Mouse (Mus musculus): Measurements from ENCODE around the gene Ndufb8. TPM values are rescaled to one million over a fixed set of nuclear protein-coding genes. Genes with fewer than 3 reads are reported as not detected.
A peak's percentile ranks its signal among the peaks of the same experiment; 100 is the strongest.

Ndufb8 gene
- polyA plus RNA-seq, 1 experiment from 2014 or later, result 424 TPM

GRCm38 (mm10) chr19:44578038-44578437 lies 22.8 kb upstream of the Ndufb8 start:
- ATAC-seq (replicated peaks; ENCODE audit: low FRiP score) (no peak), DNase-seq (ENCODE audit: low spot score) (no peak)
- Histone ChIP-seq H3K4me2 (ENCODE audit: low read depth, low read length, severe bottlenecking) (no peak overlapping the region), H3K27ac (ENCODE audit: low read depth, low read length) (no peak overlapping the region), H3K27me3 (ENCODE audit: control insufficient read depth, insufficient read depth, low read length) (no peaks in the 10 kb centered on the region), H3K4me3 (ENCODE audit: low read depth, low read length) (no peak overlapping the region), H3K9ac (ENCODE audit: low read length) (no peak overlapping the region), H3K9me3 (ENCODE audit: control insufficient read depth, low read length) (no peaks in the 10 kb centered on the region), H3K36me3 (ENCODE audit: control insufficient read depth, insufficient read depth, low read length) (no peaks in the 10 kb centered on the region; the same call in 1 of the 2 replicates), H3K4me1 (replicated peaks; ENCODE audit: control insufficient read depth, insufficient read depth, low read length) (no peaks in the 10 kb centered on the region)
- 82% methylated on average over 1 of the region's 1 CpGs for WGBS

DNA sequence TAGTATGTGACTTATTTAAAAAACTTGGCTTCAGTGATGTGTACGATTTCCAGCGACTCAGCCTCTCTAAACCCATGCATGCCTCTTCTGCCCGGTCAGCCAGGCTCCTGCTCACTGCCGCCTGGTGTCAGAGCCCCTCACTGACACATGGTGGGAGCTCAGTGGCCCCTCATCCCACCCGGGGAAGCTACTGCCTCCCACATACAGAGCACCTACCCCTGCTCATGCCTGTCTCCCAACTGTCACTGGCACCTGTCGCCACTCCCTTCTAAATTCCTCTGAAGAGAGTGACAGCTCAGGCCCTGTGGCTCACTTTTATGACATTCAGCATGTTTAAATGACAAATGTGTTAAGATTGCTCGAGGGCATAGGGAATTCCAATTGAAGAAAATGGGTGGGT lies 21.0 kb upstream of the Ndufb8 start:
- H3K27ac ChIP-seq (ENCODE audit: low read depth, low read length), result no peak overlapping the region
- H3K4me2 ChIP-seq (ENCODE audit: low read depth, low read length, severe bottlenecking), result no peak overlapping the region
- DNase-seq (ENCODE audit: low spot score) (no peak), ATAC-seq (replicated peaks; ENCODE audit: low FRiP score) (no peak)
- H3K9ac ChIP-seq (ENCODE audit: low read length), result no peak overlapping the region
- no peaks in the 10 kb centered on the region for H3K27me3 ChIP-seq (ENCODE audit: control insufficient read depth, insufficient read depth, low read length)
- H3K4me1 ChIP-seq (replicated peaks; ENCODE audit: control insufficient read depth, insufficient read depth, low read length), result no peaks in the 10 kb centered on the region
- H3K4me3 ChIP-seq (ENCODE audit: low read depth, low read length), result no peak overlapping the region
- no peaks in the 10 kb centered on the region for H3K9me3 ChIP-seq (ENCODE audit: control insufficient read depth, low read length)
- H3K36me3 ChIP-seq (ENCODE audit: control insufficient read depth, insufficient read depth, low read length), result peaks cover 5% of the 10 kb centered on the region
- 80% methylated on average over 7 of the region's 7 CpGs for WGBS

DNA sequence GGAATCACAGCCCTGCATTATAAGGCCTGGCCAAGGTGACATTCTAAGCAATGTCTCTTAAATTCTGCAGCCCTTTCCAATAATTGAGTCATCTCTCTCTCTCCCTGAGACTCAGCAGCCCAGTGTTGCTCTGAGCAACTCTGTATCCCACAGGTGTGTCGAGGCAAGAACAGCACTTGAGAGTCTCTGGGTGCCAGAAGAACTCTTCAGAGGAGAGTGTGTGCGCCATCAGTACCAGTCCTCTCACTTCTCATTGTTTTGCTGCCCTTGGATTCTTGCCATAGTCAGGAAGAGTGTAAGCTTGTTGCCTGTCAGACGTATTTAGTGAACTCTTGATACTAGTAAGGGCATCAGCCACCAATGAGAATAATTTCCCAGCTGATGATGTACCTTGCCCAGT lies 12.5 kb upstream of the Ndufb8 start:
- DNase-seq (ENCODE audit: low spot score) (no peak), ATAC-seq (replicated peaks; ENCODE audit: low FRiP score) (no peak)
- Histone ChIP-seq H3K4me2 (ENCODE audit: low read depth, low read length, severe bottlenecking) (no peak overlapping the region), H3K4me3 (ENCODE audit: low read depth, low read length) (no peak overlapping the region), H3K27ac (ENCODE audit: low read depth, low read length) (no peak overlapping the region), H3K9ac (ENCODE audit: low read length) (no peak overlapping the region), H3K27me3 (ENCODE audit: control insufficient read depth, insufficient read depth, low read length) (no peaks in the 10 kb centered on the region), H3K9me3 (ENCODE audit: control insufficient read depth, low read length) (no peaks in the 10 kb centered on the region), H3K36me3 (ENCODE audit: control insufficient read depth, insufficient read depth, low read length) (peaks cover 14% of the 10 kb centered on the region), H3K4me1 (replicated peaks; ENCODE audit: control insufficient read depth, insufficient read depth, low read length) (peaks cover 4% of the 10 kb centered on the region)
- WGBS, result 93% methylated on average over 3 of the region's 3 CpGs

- Histone ChIP-seq H3K4me3 (ENCODE audit: low read depth, low read length) (no peak overlapping the region), H3K4me1 (replicated peaks; ENCODE audit: control insufficient read depth, insufficient read depth, low read length) (peaks cover 4% of the 10 kb centered on the region), H3K4me2 (ENCODE audit: low read depth, low read length, severe bottlenecking) (no peak overlapping the region; the same call in 1 of the 2 replicates), H3K9me3 (ENCODE audit: control insufficient read depth, low read length) (no peaks in the 10 kb centered on the region), H3K9ac (ENCODE audit: low read length) (no peak overlapping the region), H3K27me3 (ENCODE audit: control insufficient read depth, insufficient read depth, low read length) (no peaks in the 10 kb centered on the region), H3K27ac (ENCODE audit: low read depth, low read length) (no peak overlapping the region), H3K36me3 (ENCODE audit: control insufficient read depth, insufficient read depth, low read length) (peaks cover 8% of the 10 kb centered on the region; the same call in 1 of the 2 replicates)
- ATAC-seq (replicated peaks; ENCODE audit: low FRiP score) (no peak), DNase-seq (ENCODE audit: low spot score) (no peak)
- 91% methylated on average over 14 of the region's 14 CpGs for WGBS
Observed at GRCm38 (mm10) chr19:44564006-44564405, 8.8 kb upstream of the Ndufb8 start.

DNA sequence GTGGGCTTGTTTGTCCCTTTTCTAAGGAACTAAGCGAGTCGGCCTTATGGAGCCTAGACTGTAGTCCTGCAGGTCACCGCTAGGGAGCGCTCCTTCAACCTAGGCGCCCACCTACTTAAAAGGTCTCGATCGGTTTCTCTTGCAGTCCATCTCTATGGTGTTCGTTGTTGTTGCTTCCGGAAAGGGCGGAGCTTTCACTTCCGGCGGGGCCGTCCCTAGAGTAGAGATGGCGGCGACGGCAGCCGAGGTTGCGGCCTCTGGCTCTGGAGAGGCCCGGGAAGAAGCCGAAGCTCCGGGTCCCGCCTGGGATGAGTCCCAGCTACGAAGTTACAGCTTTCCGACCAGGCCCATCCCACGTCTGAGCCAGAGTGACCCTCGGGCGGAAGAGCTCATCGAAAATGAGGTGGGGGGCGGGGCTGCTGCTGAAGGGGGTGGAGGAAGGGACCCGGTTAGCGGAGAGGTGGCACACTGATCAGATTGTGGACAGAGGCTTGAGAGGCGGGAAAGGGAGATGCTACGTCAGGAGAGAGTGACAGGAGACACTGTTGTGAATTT lies 7.5 kb upstream of the Ndufb8 start, which contains the start of gene Hif1an:
Gene Hif1an, plus strand, starts transcription at position 199 of the 555 bp plus-strand sequence.
- ATAC-seq (replicated peaks; ENCODE audit: low FRiP score) (peak; percentile 96), DNase-seq (ENCODE audit: low spot score) (peak; percentile 96)
- Histone ChIP-seq H3K27ac (ENCODE audit: low read depth, low read length) (peak within 1 kb of the TSS; percentile 66; the same call in 1 of the 2 replicates), H3K36me3 (ENCODE audit: control insufficient read depth, insufficient read depth, low read length) (peaks cover 8% of the 10 kb centered on the region; the same call in 1 of the 2 replicates), H3K27me3 (ENCODE audit: control insufficient read depth, insufficient read depth, low read length) (no peaks in the 10 kb centered on the region), H3K9ac (ENCODE audit: low read length) (peak within 1 kb of the TSS; percentile 83), H3K4me2 (ENCODE audit: low read depth, low read length, severe bottlenecking) (peak within 1 kb of the TSS; percentile 71), H3K4me3 (ENCODE audit: low read depth, low read length) (peak within 1 kb of the TSS; percentile 83), H3K9me3 (ENCODE audit: control insufficient read depth, low read length) (no peaks in the 10 kb centered on the region), H3K4me1 (replicated peaks; ENCODE audit: control insufficient read depth, insufficient read depth, low read length) (peaks cover 4% of the 10 kb centered on the region)
- WGBS, result under 1% methylated on average over 33 of the region's 33 CpGs

- Histone ChIP-seq H3K9ac (ENCODE audit: low read length) (peak overlapping the region; percentile 92), H3K36me3 (ENCODE audit: control insufficient read depth, insufficient read depth, low read length) (peaks cover 8% of the 10 kb centered on the region), H3K27me3 (ENCODE audit: control insufficient read depth, insufficient read depth, low read length) (no peaks in the 10 kb centered on the region), H3K9me3 (ENCODE audit: control insufficient read depth, low read length) (no peaks in the 10 kb centered on the region), H3K4me1 (replicated peaks; ENCODE audit: control insufficient read depth, insufficient read depth, low read length) (no peaks in the 10 kb centered on the region), H3K27ac (ENCODE audit: low read depth, low read length) (no peak overlapping the region), H3K4me2 (ENCODE audit: low read depth, low read length, severe bottlenecking) (peak overlapping the region; percentile 91), H3K4me3 (ENCODE audit: low read depth, low read length) (peak overlapping the region; percentile 93)
- WGBS, result 6% methylated on average over 8 of the region's 8 CpGs
- DNase-seq (ENCODE audit: low spot score) (no peak), ATAC-seq (replicated peaks; ENCODE audit: low FRiP score) (no peak)
Observed at GRCm38 (mm10) chr19:44554490-44554860, 765 bp downstream of the Ndufb8 start.

GRCm38 (mm10) chr19:44553286-44553685 lies 2.0 kb downstream of the Ndufb8 start:
- Histone ChIP-seq H3K36me3 (ENCODE audit: control insufficient read depth, insufficient read depth, low read length) (peaks cover 8% of the 10 kb centered on the region), H3K27ac (ENCODE audit: low read depth, low read length) (no peak overlapping the region), H3K4me3 (ENCODE audit: low read depth, low read length) (no peak overlapping the region), H3K9me3 (ENCODE audit: control insufficient read depth, low read length) (no peaks in the 10 kb centered on the region), H3K27me3 (ENCODE audit: control insufficient read depth, insufficient read depth, low read length) (no peaks in the 10 kb centered on the region), H3K4me2 (ENCODE audit: low read depth, low read length, severe bottlenecking) (no peak overlapping the region), H3K4me1 (replicated peaks; ENCODE audit: control insufficient read depth, insufficient read depth, low read length) (no peaks in the 10 kb centered on the region), H3K9ac (ENCODE audit: low read length) (no peak overlapping the region)
- 94% methylated on average over 4 of the region's 4 CpGs for WGBS
- no peak for DNase-seq (ENCODE audit: low spot score)
- no peak for ATAC-seq (replicated peaks; ENCODE audit: low FRiP score)

GRCm38 (mm10) chr19:44552731-44553130 lies 2.5 kb downstream of the Ndufb8 start, which contains the start of gene Gm20538:
Gm20538 (minus strand) TSS chr19:44552831.
- Histone ChIP-seq H3K36me3 (ENCODE audit: control insufficient read depth, insufficient read depth, low read length) (peaks cover 8% of the 10 kb centered on the region), H3K4me3 (ENCODE audit: low read depth, low read length) (no peak within 1 kb of the TSS), H3K4me1 (replicated peaks; ENCODE audit: control insufficient read depth, insufficient read depth, low read length) (no peaks in the 10 kb centered on the region), H3K4me2 (ENCODE audit: low read depth, low read length, severe bottlenecking) (no peak within 1 kb of the TSS), H3K27me3 (ENCODE audit: control insufficient read depth, insufficient read depth, low read length) (no peaks in the 10 kb centered on the region), H3K27ac (ENCODE audit: low read depth, low read length) (no peak within 1 kb of the TSS), H3K9ac (ENCODE audit: low read length) (no peak within 1 kb of the TSS), H3K9me3 (ENCODE audit: control insufficient read depth, low read length) (no peaks in the 10 kb centered on the region)
- DNase-seq (ENCODE audit: low spot score) (no peak), ATAC-seq (replicated peaks; ENCODE audit: low FRiP score) (no peak)
- WGBS, result 99% methylated on average over 4 of the region's 4 CpGs

Data from forebrain, embryonic 11.5 days (tissue).